Mouse (Mus musculus) hindbrain, embryonic 16.5 days (tissue): ENCODE measurements around the gene Crocc. TPM values are rescaled to one million over a fixed set of nuclear protein-coding genes. Genes with fewer than 3 reads are reported as not detected.

ENCODE experiments used
- ATAC-seq: fragments of 200-750 bp; cut with Nextera tagmentation; 2 replicates; pipeline ENCODE4 v1.8.0; 2017; ENCODE audit warnings: moderate TSS enrichment, moderate library complexity
- H3K27ac ChIP-seq: fragments of 300-500 bp; sonication (generic); 2 replicates; pipeline ENCODE4 v1.5.1; 2014; ENCODE audit warnings: low read depth, mild to moderate bottlenecking, control low read depth, low read length, moderate library complexity
- H3K27me3 ChIP-seq: fragments of 300-500 bp; sonication (generic); replicated peaks from 2 replicates; pipeline ENCODE4 v1.6.1; 2014; ENCODE audit warnings: low read length; ENCODE audit not compliant: control insufficient read depth, insufficient read depth
- H3K36me3 ChIP-seq: fragments of 300-500 bp; sonication (generic); 2 replicates; pipeline ENCODE4 v1.6.1; 2014; ENCODE audit warnings: mild to moderate bottlenecking, low read length, moderate library complexity, mixed read lengths; ENCODE audit not compliant: control insufficient read depth, insufficient read depth
- H3K4me1 ChIP-seq: fragments of 300-500 bp; sonication (generic); 2 replicates; pipeline ENCODE4 v1.6.1; 2014; ENCODE audit warnings: low read depth, low read length; ENCODE audit not compliant: control insufficient read depth, insufficient read depth
- H3K4me2 ChIP-seq: fragments of 300-500 bp; sonication (generic); 2 replicates; pipeline ENCODE4 v1.6.1; 2014; ENCODE audit warnings: mild to moderate bottlenecking, low read length, control low read depth, moderate library complexity
- H3K4me3 ChIP-seq: fragments of 300-500 bp; sonication (generic); 2 replicates; pipeline ENCODE4 v1.5.1; 2014; ENCODE audit warnings: mild to moderate bottlenecking, low read length, control low read depth, moderate library complexity
- H3K9ac ChIP-seq: fragments of 300-500 bp; sonication (generic); 2 replicates; pipeline ENCODE4 v1.6.1; 2014; ENCODE audit warnings: low read depth, mild to moderate bottlenecking, control low read depth, low read length, moderate library complexity
- H3K9me3 ChIP-seq: fragments of 300-500 bp; sonication (generic); 2 replicates; pipeline ENCODE4 v1.6.1; 2014; ENCODE audit warnings: mild to moderate bottlenecking, low read length, moderate library complexity; ENCODE audit not compliant: control insufficient read depth
- WGBS: fragments of 180-500 bp; shearing (Covaris S2); extraction: QIAGEN DNeasy Blood & Tissue Kit; methylation state at CpG from one replicate; pipeline ENCODE4 v1.1.7; 2014; 5-methylcytosine and 5-hydroxymethylcytosine counted together
- polyA plus RNA-seq: library from polyadenylated mRNA; unstranded; fragments of >200 nt; fragmentation: Nextera tagmentation; extraction: Ambion mirVana; gene quantifications from 2 replicates; pipeline ENCODE4 v1.2.1, GENCODE M21; 2015

Crocc gene
- polyA plus RNA-seq, 1 experiment from 2014 or later = 4.9 TPM

GRCm38 (mm10) chr4:141088714-141089113 is 28.4 kb upstream of the Crocc start:
- Histone ChIP-seq H3K9ac (no peak overlapping the region), H3K4me1 (no peaks in the 10 kb centered on the region), H3K9me3 (no peaks in the 10 kb centered on the region), H3K27me3 (no peaks in the 10 kb centered on the region), H3K4me2 (no peak overlapping the region), H3K4me3 (no peak overlapping the region), H3K36me3 (no peaks in the 10 kb centered on the region), H3K27ac (no peak overlapping the region)
- 71% methylated on average over 9 of the region's 9 CpGs for WGBS
- ATAC-seq = no peak

GRCm38 (mm10) chr4:141088033-141088432 is 27.7 kb upstream of the Crocc start, which contains the start of gene Spata21:
Gene Spata21 (plus strand): TSS chr4:141088333.
- WGBS = 76% methylated on average over 6 of the region's 6 CpGs
- Histone ChIP-seq H3K9me3 (no peaks in the 10 kb centered on the region; the same call in 1 of the 2 replicates), H3K27ac (no peak within 1 kb of the TSS), H3K36me3 (no peaks in the 10 kb centered on the region), H3K4me1 (no peaks in the 10 kb centered on the region), H3K27me3 (no peaks in the 10 kb centered on the region), H3K4me2 (no peak within 1 kb of the TSS), H3K4me3 (no peak within 1 kb of the TSS), H3K9ac (no peak within 1 kb of the TSS)
- no peak for ATAC-seq

- no peak overlapping the region for H3K4me3 ChIP-seq
- H3K4me1 ChIP-seq = no peaks in the 10 kb centered on the region
- no peak overlapping the region for H3K4me2 ChIP-seq
- H3K9ac ChIP-seq = no peak overlapping the region
- no peak for ATAC-seq
- H3K9me3 ChIP-seq = no peaks in the 10 kb centered on the region; the same call in 1 of the 2 replicates
- no peaks in the 10 kb centered on the region for H3K36me3 ChIP-seq
- WGBS = 74% methylated on average over 10 of the region's 10 CpGs
- no peak overlapping the region for H3K27ac ChIP-seq
- H3K27me3 ChIP-seq = no peaks in the 10 kb centered on the region
Measured at GRCm38 (mm10) chr4:141086862-141087261, 26.5 kb upstream of the Crocc start.

- Histone ChIP-seq H3K36me3 (no peaks in the 10 kb centered on the region; the same call in 1 of the 2 replicates), H3K9me3 (no peaks in the 10 kb centered on the region; the same call in 1 of the 2 replicates), H3K27ac (no peak overlapping the region), H3K4me3 (peak overlapping the region; percentile 82), H3K9ac (no peak overlapping the region), H3K27me3 (no peaks in the 10 kb centered on the region), H3K4me1 (peaks cover 15% of the 10 kb centered on the region), H3K4me2 (no peak overlapping the region)
- ATAC-seq = no peak
- 71% methylated on average over 18 of the region's 18 CpGs for WGBS
Measured at GRCm38 (mm10) chr4:141078510-141079137, 18.3 kb upstream of the Crocc start.

GRCm38 (mm10) chr4:141077681-141078509 is 17.5 kb upstream of the Crocc start, which contains the start of gene Necap2:
Gene Necap2 (minus strand): TSS chr4:141078357.
- peak; percentile 96 for ATAC-seq

GRCm38 (mm10) chr4:141076761-141077506 is 16.6 kb upstream of the Crocc start:
- H3K27ac ChIP-seq = no peak overlapping the region
- H3K27me3 ChIP-seq = no peaks in the 10 kb centered on the region
- H3K4me2 ChIP-seq = peak overlapping the region; percentile 92
- peak overlapping the region; percentile 82 for H3K4me3 ChIP-seq
- no peak for ATAC-seq
- H3K4me1 ChIP-seq = peaks cover 15% of the 10 kb centered on the region
- peaks cover 6% of the 10 kb centered on the region; the same call in 1 of the 2 replicates for H3K36me3 ChIP-seq
- no peaks in the 10 kb centered on the region for H3K9me3 ChIP-seq
- H3K9ac ChIP-seq = no peak overlapping the region
- WGBS = 80% methylated on average over 17 of the region's 17 CpGs

More at GRCm38 (mm10) chr4:141077681-141078509, 17.5 kb upstream of the Crocc start, which contains the start of gene Necap2:
- WGBS = under 1% methylated on average over 61 of the region's 67 CpGs
- Histone ChIP-seq H3K27me3 (no peaks in the 10 kb centered on the region), H3K27ac (peak within 1 kb of the TSS; percentile 85), H3K4me2 (peak within 1 kb of the TSS; percentile 92), H3K9me3 (no peaks in the 10 kb centered on the region), H3K9ac (peak within 1 kb of the TSS; percentile 94), H3K4me3 (peak within 1 kb of the TSS; percentile 82), H3K36me3 (peaks cover 6% of the 10 kb centered on the region; the same call in 1 of the 2 replicates), H3K4me1 (peaks cover 15% of the 10 kb centered on the region)

- H3K27ac ChIP-seq = no peak overlapping the region
- H3K4me2 ChIP-seq = no peak overlapping the region
- H3K9ac ChIP-seq = no peak overlapping the region
- no peaks in the 10 kb centered on the region for H3K9me3 ChIP-seq
- no peaks in the 10 kb centered on the region for H3K27me3 ChIP-seq
- peaks cover 16% of the 10 kb centered on the region for H3K36me3 ChIP-seq
- WGBS = 90% methylated on average over 4 of the region's 4 CpGs
- no peak overlapping the region for H3K4me3 ChIP-seq
- peaks cover 15% of the 10 kb centered on the region for H3K4me1 ChIP-seq
- no peak for ATAC-seq
Measured at GRCm38 (mm10) chr4:141074109-141074508, 13.8 kb upstream of the Crocc start.

GRCm38 (mm10) chr4:141073661-141074060 is 13.3 kb upstream of the Crocc start:
- WGBS = 81% methylated on average over 9 of the region's 9 CpGs
- Histone ChIP-seq H3K4me2 (no peak overlapping the region), H3K4me3 (no peak overlapping the region), H3K27ac (no peak overlapping the region), H3K9ac (no peak overlapping the region), H3K9me3 (no peaks in the 10 kb centered on the region), H3K36me3 (peaks cover 21% of the 10 kb centered on the region), H3K4me1 (peaks cover 15% of the 10 kb centered on the region), H3K27me3 (no peaks in the 10 kb centered on the region)
- no peak for ATAC-seq
